Mouse (Mus musculus) left cerebral cortex, postnatal 14 days (tissue): Measurements from ENCODE around the gene Palld. TPM values are rescaled to one million over a fixed set of nuclear protein-coding genes. Genes with fewer than 3 reads are reported as not detected.

Source experiments
- DNase-seq, 2 experiments: peaks; one replicate each; pipeline ENCODE4 v3.0.0; 2021 to 2022; ENCODE audit warnings: low spot score in 2 of 2, mixed read lengths in 1 of 2
- intact Hi-C: fragments of 180-260 bp; cut with DNase I; formaldehyde crosslinking; loops from one replicate; pipeline ENCODE4 v1.15.1; 2025
- total RNA-seq, 2 experiments: library from RNA; stranded (reverse); gene quantifications; 2 replicates each; pipeline ENCODE4 v1.2.3; 2021

Gene Palld
- total RNA-seq, 2 experiments from 2014 or later: 4.0 to 4.7 TPM

DNA sequence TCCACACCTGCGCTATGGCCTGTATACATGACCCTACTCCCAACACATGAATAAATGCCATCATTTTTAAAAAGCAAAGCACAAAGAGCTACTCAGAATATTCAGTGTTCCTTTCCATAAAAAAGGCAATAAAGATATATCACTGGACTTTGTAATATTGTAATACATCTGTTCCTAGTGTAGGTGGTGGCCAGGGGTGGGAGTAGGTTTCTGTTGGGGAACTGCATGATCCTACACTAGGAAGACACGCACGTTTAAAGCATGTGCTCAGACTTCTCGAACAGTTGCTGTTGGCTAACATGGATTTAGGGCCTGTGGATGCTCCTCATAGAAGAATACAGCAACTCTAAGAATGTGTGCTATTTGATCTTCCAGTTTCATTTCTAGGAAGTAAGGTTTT is 165.0 kb downstream of the Palld start:
- no peak for DNase-seq
- intact Hi-C loops: no loop called here

DNA sequence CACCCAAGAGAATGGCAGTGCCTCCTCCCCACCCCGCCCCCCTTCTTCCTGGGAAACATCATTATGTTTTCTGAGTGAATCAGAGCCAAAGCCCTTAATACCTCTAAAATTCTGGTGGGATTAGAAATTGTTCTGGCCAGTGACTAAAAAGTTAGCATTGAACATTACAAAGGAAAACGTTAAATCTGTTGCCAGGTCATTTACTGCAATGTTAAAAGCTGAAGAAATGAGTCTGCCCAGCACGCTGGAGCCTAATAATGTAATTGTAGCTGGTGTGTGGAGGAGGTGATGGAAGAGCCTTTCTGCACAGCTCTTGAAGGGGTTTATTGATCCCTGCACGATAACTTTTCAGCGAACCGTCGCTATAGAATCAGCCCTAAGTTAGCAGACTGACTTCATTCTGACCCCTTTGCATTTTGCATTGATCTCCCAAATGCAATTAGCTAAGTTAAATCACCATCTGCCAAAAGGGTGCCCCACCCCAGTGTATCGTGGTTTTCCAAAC is 165.7 kb downstream of the Palld start:
- intact Hi-C loops: no loop called here
- DNase-seq: no peak

- intact Hi-C loops: no loop called here
- no peak for DNase-seq
Measured at GRCm38 (mm10) chr8:61736117-61736516, 166.4 kb downstream of the Palld start.

- intact Hi-C loops: no loop called here
- DNase-seq: no peak
Measured at GRCm38 (mm10) chr8:61734164-61734563, 168.3 kb downstream of the Palld start.

DNA sequence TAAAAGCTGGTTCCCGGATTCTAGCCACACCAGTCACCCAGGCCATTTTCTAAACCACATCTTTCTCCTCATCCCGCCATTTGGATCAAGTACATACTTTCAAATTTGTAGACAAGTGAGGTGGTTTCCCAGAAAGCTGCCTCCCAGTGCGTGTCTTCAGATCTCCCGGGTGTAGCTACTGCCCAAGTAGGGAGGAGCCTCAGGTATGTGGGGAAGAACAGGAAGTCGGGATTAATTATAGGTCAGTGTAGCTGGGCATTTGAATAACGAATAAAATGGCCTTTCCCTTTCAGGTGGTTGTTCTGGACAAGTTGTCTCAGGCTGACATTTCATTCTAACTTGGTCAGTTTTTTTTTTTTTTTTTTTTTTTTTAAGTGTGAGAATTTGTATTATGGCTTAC is 170.3 kb downstream of the Palld start:
- DNase-seq: no peak
- intact Hi-C loops: no loop called here

DNA sequence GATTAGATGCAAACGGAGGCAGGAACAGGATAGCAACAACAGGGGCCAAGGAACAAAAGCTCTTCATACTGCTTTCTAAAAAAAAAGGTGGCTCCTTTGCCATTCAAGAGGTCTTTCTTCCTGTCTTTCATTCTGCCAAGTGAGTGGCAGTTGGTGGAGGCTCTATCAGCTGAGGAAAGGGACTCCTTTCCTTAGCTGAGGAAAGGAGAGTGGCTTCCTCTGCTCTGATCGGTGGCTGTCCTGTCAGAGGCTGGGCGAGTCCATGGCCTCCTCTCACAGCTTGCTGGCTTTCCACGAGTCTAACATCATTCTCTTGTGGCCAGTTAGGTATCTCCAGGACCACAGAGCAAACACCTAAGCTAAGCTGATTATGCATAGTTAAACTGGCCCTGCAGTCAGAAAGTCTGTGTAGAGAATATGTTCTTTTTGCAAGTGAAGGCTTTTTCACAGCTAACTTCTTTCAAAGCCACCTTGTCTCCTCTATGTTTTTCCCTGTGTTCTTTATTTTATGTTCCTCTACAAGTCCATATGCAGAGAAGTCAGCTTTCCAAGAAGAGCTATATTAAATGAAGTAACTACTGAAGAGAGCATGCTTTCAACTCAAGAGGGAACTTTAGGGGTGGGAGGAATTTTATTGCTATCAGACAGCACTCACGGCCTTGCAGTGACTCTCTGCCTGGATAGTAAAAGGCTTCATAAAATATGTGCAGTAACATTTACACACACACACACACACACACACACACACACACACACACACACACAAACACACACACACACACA is 171.0 kb downstream of the Palld start:
- intact Hi-C loops: no loop called here
- DNase-seq: no peak

DNA sequence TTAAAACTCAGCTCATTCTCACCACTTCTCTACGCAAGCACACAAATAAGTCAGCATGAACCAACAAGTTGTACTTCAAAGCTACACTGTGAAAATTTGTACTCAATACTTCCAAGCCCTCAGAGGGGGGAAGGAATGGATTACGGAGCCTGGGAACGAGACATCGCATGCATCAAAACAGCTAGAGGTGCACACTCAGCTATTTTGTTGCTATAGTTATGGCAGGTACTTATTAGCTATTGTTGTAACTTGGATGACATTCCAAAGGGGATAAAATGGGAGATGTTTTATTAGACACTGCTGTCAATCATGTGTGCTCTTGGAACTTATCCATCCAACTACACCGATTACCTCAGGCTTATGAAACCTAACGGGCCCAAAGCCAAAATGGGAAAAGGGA is 171.8 kb downstream of the Palld start:
- intact Hi-C loops: no loop called here

GRCm38 (mm10) chr8:61725306-61726017 is 177.0 kb downstream of the Palld start:
- intact Hi-C loops: no loop called here
- no peak for DNase-seq

More for the DNA sequence above, 171.8 kb downstream of the Palld start:
- no peak for DNase-seq

DNA sequence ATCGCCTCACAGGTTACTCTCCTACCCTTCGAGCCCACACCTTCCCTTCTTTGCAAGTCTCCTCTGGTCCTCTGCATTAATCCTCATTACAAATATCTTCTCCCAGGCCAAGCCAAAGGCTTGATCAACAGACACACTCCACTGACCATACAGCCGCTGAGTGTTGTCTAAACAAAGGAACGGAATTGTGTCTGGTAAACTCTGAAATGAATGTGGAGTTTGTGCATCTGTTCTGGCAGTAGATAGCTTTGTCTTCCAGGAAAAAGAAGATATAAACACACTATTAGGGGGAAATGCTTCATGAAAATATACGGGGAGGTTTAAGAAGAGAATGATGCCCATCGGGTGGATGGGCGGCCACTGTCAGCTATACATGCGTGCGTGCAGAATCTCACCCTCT is 180.3 kb downstream of the Palld start:
- no peak for DNase-seq
- intact Hi-C loops: no loop called here

DNA sequence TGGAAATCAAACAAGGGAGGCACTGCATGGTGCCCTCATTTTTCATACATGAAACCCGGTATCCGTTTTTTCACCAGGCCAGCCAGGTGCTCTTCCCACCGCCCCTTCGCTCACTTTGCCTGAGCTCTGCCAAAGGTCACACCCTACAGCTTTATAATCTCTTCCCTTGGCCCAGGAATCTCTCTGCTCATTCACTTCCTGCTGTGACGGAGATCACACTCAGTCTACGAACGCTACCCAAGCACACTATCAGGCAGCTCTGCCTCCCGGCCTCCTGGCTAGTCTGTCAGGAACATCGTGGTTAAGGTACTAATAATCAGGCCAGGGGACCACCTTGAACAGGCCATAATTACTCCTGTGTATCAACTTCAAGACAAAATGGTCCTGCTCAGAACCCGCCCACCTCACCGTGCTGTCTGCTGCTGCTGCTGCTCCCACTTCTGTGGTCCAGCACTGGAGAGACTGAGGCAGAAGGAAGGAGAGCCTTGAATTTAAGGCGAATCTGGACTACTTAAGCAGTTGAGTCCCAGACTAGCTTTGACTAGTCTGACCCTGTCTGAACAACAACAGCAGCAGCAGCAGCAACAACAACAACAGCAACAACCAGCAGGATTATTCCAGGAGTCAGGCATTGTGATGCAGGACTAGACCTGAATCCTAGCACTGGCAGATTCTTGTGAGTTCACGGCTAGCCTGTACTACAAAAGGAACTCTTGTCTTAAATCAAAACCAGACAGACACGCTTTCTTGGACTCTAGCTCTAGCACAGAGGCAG is 187.0 kb downstream of the Palld start:
- no peak for DNase-seq
- intact Hi-C loops: no loop called here

- intact Hi-C loops: no loop called here
- DNase-seq: no peak
Measured at GRCm38 (mm10) chr8:61714293-61714831, 188.1 kb downstream of the Palld start.

- DNase-seq: no peak
- intact Hi-C loops: no loop called here
Measured at GRCm38 (mm10) chr8:61713195-61713990, 189.1 kb downstream of the Palld start.

- DNase-seq: no peak
- intact Hi-C loops: no loop called here
Measured at GRCm38 (mm10) chr8:61712426-61712825, 190.1 kb downstream of the Palld start.

DNA sequence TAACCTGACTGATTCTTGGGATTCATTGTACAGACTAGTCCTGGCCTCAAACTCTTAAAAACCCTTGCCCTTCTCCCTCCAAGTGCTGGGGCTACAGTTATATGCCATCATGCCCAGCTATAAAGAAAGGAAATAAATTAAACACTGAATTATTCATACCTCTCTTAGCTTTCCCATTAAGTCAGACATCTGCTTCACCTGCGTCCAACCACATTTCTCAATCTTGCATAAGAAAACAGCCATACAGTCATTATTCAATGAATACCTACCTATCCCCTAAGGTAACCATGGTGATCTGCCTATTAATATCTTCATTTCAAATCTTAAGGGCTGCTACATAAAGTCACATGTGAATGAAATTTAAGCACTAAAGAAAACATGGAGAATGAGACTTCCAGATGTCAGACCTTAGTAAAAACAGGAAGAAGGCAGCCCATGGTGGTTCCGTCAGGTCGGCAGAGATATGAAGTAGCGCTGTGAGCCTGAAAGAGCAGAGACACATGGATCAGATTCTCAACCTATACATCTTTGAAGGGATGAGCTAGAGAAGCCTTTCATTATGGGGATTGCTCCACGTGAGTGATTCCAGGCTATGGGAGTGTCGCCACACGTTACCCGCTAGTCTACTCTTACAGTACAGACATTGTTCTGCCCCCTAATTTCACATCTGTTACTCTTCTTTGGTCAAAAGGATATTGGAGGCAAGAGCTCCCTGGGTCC is 193.7 kb downstream of the Palld start:
- DNase-seq: no peak
- intact Hi-C loops: no loop called here

DNA sequence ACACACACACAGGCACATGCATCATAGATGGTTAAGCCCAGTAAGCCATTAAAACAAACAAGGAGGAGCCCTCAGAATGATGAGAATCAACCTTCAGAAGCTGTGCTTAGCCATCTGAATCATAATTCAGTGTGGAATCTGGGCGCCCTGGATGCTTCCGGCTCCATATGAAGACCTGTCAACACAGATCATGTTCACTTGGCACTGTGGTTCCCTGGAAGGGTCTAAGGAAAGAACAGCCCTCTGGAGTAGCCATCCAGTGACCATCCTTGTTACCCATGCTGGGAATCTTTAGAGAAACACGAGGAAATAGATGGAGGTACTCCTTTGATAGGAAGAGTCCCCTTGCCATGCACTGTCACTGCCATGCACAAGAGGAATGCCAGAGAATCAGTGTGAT is 197.0 kb downstream of the Palld start:
- no peak for DNase-seq
- intact Hi-C loops: no loop called here

GRCm38 (mm10) chr8:61702122-61702521 is 200.4 kb downstream of the Palld start:
- DNase-seq: no peak
- intact Hi-C loops: no loop called here

- no peak for DNase-seq
- intact Hi-C loops: no loop called here
Measured at GRCm38 (mm10) chr8:61700932-61701681, 201.4 kb downstream of the Palld start.

- intact Hi-C loops: no loop called here
- DNase-seq: no peak
Measured at GRCm38 (mm10) chr8:61700298-61700697, 202.2 kb downstream of the Palld start.
